Mouse (Mus musculus) small intestine, adult 2 months (tissue): ENCODE data around the gene Sec16b.

Experiments
- CTCF ChIP-seq: fragments of 200-500 bp; IDR thresholded peaks from 2 replicates; pipeline ENCODE4 v1.5.1; 2012; ENCODE audit warnings: low read depth, mild to moderate bottlenecking, control low read depth, inconsistent platforms, low read length, moderate library complexity, mixed read lengths; ENCODE audit not compliant: insufficient replicate concordance, insufficient read length; ENCODE audit errors: extremely low read depth
- POLR2A ChIP-seq: fragments of 200-500 bp; IDR thresholded peaks from 2 replicates; pipeline ENCODE4 v1.6.1; 2012; ENCODE audit warnings: low read depth, mild to moderate bottlenecking, control low read depth, inconsistent platforms, low read length, moderate library complexity

DNA sequence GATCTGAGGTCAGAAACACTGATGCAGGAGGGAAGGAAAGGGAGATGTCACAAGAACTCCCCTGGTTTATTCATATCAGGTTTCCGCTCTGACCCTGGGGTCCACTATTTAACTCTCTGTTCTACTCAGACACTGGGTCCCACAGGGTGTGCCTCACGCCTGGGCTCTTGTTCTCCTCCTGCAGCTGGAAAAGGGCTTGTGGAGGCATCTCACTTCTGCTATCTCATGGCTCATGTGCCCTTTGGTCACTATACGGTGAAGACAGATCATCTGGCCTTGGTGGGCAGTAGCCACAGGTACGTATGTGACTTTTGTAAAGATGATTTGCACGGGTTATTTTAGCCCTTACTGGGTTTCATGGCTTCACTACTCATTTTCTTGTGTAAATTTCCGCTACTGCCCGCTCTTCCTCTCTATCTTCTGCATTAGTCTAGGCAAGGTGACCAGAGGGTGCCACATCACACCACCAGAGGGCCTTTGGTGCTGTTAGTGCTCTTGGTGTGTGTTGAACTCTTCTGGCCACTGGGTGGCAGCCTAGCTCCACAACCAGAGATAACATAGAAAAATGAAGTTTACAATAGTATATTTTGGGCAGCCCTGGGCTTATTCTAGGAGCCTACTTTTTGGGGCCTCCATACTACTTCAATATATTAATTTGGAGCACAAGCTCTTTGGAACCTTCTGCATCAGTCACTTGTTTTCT is 46.4 kb downstream of the Sec16b start:
- TF ChIP-seq CTCF, result peak; percentile 81; the same call in 1 of the 2 replicates
- no peak for TF ChIP-seq POLR2A
